Mouse (Mus musculus) natural killer cell, adult 2 months (primary cell): ENCODE measurements around the gene Pnpla7.
A peak's percentile ranks its signal among the peaks of the same experiment; 100 is the strongest.
"Not testable (repeated sequence)": the region's sequence is repeated elsewhere in the genome, so short reads cannot be mapped to it uniquely, and the experiment has no call there.

Source experiments
- DNase-seq, 2 experiments: peaks; one replicate each; pipeline ENCODE4 v3.0.0; 2022; ENCODE audit warnings: low spot score in 2 of 2

The Pnpla7 gene

GRCm38 (mm10) chr2:24975704-24976297, at the start of gene Pnpla7:
Pnpla7 (plus strand) TSS chr2:24976033.
- DNase-seq: peak; percentile 87 to 90

- DNase-seq: no peak
Observed at GRCm38 (mm10) chr2:24926345-24926964, 49.4 kb upstream of the Pnpla7 start.

DNA sequence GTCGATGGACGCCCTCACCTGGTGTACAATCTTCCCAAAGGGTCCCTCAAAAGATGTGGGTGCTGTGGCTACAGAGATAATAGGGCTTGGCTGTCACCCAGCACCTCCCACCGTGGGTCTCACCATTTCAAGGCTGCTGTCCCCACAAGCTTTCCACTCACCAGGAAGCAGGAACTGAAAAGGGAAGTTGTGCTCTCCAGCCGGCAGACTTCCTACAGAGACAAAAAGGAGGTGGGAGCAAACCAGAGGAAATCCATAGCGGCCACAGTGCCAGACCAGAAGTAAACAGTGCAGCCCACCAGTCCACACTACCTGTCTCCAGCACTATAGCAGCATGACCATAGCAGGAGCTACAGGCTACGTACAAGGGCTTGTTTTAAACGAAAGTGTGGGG, 48.9 kb upstream of the Pnpla7 start:
- DNase-seq: no peak

GRCm38 (mm10) chr2:24927810-24928479, 47.9 kb upstream of the Pnpla7 start:
- no peak for DNase-seq

GRCm38 (mm10) chr2:24929119-24929518, 46.7 kb upstream of the Pnpla7 start:
- no peak for DNase-seq

DNA sequence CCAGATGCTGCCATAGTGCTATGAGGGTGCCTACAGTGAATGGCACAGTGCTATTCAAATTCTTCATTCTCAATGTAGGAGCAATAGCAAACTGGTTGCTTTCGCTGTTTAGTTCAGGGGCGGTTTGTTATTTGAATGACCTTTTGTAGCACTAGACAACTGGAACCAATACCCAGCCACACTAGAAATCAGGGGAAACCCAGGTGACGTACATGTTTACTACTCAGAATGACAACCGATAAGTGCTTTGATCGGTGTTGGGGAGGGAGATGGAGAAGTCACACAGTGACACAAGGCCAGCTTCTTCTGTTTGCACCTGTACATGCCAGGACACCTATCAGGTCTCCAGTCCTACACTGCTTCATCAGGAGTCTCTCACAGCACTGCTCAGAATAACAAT, 46.2 kb upstream of the Pnpla7 start:
- no peak for DNase-seq

DNA sequence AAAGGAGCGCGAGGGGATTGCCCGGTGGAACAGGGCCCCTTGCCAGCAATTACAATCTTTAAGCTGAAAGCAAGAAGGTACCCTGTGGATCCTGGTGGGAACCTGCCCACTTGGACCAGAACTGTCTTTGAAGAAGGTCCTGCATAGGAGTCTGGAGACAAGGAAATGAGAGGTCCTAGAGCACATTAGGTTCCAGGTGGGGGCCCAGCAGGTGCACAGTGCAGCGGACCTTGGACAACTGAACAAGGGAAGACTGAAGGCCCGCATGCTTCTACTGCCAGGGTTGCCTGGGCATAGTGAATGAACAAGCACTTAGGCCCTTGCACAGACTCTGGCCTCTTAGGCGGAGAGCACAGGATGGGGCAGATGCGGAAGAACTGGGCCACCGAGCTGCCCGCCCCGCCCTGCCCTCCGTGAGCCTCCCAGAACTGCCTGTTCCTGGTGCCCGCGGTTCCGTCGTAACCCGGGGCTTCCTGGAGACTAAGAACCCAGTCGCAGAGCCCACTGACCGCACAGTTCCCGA, 41.3 kb upstream of the Pnpla7 start:
- no peak for DNase-seq

DNA sequence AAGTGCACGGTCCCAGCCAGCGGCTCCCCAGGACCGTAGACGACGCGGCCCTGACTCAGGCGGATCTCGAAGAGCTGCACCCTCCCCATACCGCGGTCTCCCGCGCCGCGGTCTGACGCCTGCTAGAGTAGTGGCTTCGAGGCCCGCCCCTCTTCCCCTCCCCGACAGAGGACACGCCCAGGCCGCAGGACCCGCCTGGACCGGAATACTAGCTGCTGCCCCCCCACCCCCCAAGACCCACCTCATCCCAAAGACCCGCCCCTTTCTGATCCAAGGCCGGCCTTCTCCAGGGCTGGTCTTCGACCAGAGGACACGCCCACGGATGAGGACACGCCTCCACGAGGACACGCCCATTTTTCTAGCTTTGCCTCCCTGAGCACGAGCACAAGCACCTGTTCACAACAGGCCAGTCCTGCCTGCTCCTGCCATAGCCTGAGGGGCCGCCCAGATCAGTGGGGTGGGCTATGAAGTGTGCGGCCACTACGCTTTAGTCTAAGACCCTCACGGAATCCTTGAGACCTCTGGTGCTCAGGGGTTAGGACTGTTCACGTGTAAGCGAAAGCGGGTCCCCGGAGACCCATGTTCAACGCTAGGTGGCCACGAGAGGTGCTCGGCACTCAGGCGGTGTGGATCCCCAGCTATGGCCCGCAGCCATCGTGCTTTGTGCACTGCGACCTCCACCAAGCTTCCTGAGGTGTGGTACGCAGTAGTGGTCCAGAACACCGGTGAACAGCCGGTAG, 40.6 kb upstream of the Pnpla7 start, which contains the start of gene Arrdc1:
TSS of gene Arrdc1 (minus strand) at position 196 of the 740 bp plus-strand sequence.
- peak; percentile 94 to 96 for DNase-seq

DNA sequence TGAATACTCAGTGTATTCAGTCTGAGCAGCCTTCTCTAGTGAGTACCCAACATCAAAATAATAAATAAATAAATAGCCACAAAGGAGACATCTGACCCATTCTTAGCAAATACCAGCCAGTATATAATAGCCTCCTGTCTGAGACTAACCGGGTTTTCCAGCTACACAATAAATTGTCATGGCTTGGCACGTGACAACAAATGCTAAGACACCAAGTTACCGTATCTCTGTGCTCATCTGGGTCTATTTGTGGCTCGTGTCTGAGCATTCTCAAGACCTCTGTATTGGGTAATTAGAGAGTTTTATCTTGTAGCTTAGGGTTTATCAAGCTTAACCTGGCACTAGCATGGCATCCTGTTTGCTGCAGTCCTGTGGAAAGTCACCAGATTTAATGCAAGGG, 33.7 kb upstream of the Pnpla7 start:
- DNase-seq: no peak

GRCm38 (mm10) chr2:24944304-24944703, 31.5 kb upstream of the Pnpla7 start:
- DNase-seq: peak in 1 of 2 experiments; percentile 35

GRCm38 (mm10) chr2:24949421-24950188, 26.2 kb upstream of the Pnpla7 start, which contains the start of gene Zmynd19:
Zmynd19 (plus strand) TSS chr2:24949792.
- peak; percentile 95 to 97 for DNase-seq

DNA sequence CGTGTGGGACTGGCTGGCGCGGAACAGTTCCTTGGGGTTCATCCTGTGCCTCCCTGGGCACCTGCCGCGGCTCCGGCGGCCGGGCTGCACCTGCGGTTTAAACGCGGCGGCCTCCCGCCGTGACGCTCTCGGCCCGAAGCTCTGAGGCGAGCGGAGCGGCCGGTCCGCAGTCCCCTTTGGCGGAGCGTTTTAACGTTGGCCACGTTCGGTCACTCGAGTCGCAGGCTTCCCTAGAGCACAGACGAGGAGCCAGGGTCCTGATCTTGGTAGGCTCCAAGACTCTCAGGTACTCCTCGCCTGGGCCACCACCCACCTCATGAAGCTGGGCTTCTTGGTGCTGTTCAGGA, 25.7 kb upstream of the Pnpla7 start:
- DNase-seq: peak in 1 of 2 experiments; percentile 5

- DNase-seq: no peak
Observed at GRCm38 (mm10) chr2:24952537-24953055, 23.2 kb upstream of the Pnpla7 start.

- DNase-seq: no peak
Observed at GRCm38 (mm10) chr2:24960910-24961309, 14.9 kb upstream of the Pnpla7 start.

- peak; percentile 79 to 86 for DNase-seq
Observed at GRCm38 (mm10) chr2:24962304-24963000, 13.4 kb upstream of the Pnpla7 start, which contains the start of gene Dph7. Dph7 (plus strand) TSS chr2:24962400.

- DNase-seq: no peak
Observed at GRCm38 (mm10) chr2:24970386-24970785, 5.4 kb upstream of the Pnpla7 start.

GRCm38 (mm10) chr2:24974452-24974851, 1.4 kb upstream of the Pnpla7 start:
- DNase-seq: not testable (repeated sequence)

DNA sequence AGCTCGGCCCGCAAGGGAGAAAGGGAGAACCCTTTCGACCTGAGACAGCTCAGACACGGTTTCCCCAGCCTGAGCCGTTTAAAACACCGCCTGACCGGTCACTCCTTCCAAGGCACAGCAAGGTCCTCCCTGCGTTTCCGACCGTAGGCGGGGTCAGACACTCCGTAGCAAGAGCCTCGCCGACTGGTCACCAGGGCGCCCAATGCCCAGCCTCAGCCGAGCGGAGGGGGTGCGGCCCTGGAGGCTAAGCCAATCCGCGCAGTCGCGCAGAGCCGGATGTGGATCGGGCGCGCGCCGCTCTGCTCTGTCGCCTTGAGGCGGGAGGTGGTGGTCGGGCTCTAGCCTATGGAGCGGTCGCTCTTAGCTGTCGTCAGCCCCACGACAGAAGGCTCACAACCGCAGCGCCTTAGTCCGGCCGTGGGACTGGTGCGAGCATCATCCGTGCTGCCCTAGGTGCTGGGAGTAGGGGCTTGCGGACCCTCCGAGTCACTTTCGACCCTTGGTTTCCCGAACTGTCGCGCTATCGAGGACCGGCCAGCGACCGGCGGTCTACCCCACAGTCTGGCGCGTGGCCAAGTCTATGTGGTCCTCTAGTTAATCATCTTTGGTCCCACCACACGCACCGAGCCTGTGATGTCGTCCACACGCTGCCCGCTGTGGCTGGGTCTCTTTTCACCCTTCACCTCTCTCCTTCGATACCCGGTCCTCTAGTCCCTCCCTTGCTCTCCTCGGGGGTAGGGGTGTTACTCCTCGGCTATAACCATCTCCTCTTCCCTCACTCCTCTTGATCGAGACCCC, 728 bp upstream of the Pnpla7 start, which contains the start of gene Mrpl41:
TSS of gene Mrpl41 (minus strand) at position 193 of the 798 bp plus-strand sequence.
- peak; percentile 96 for DNase-seq

GRCm38 (mm10) chr2:24976960-24977359, 1.1 kb downstream of the Pnpla7 start:
- peak; percentile 28 to 48 for DNase-seq
